Mouse (Mus musculus) effector memory CD4-positive, alpha-beta T cell, adult 7 months (primary cell): ENCODE data around the gene Trpc5. TPM values are rescaled to one million over a fixed set of nuclear protein-coding genes. Genes with fewer than 3 reads are reported as not detected.

Experiments used
- polyA plus RNA-seq: library from polyadenylated mRNA; unstranded; fragments of 100-300 nt; shearing (Covaris generic); gene quantifications from one replicate; pipeline ENCODE4 v1.2.1, GENCODE M21; 2017

The Trpc5 gene
- not detected for polyA plus RNA-seq

DNA sequence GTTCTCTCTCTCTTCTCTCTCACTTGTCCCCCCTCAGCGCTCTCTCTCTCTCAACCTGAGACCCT, at the start of gene Trpc5:
TSS of gene Trpc5 (minus strand) at position 39 of the 65 bp plus-strand sequence.

GRCm38 (mm10) chrX:144688207-144689118, 483 bp upstream of the Trpc5 start, which contains the start of gene Rtl4:
Gene Rtl4, plus strand, starts transcription at chrX:144688907.

DNA sequence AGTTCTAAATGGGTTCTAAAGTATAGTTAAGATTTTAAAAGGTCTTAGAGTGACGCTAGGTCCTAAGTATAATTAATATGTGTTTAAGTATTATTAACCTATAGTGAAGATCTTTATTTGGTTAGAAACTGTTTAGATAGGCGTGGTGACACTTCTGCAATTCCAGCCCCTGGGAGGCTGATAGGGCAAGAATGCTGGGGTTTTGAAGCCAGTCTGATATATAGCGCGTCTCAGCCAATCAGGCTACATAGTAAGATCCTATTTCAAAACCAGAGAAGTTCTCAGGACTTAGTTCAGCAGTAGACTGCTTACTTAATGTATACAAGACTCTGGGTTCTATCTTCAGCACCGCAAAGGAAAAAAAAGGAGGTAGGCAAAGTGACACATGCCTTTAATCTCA, 231.7 kb downstream of the Trpc5 start, which contains the start of gene Trpc5os:
TSS of gene Trpc5os (plus strand) at position 301 of the 400 bp plus-strand sequence.

Other genes starting within 250 kb of the Trpc5 start
- not detected for gene Trpc5os, start 231.6 kb downstream of the Trpc5 start, polyA plus RNA-seq
- gene Rtl4, start 727 bp upstream of the Trpc5 start, polyA plus RNA-seq: not detected